Mouse (Mus musculus): Measurements from ENCODE around the gene Plcb4.

Gene Plcb4

DNA sequence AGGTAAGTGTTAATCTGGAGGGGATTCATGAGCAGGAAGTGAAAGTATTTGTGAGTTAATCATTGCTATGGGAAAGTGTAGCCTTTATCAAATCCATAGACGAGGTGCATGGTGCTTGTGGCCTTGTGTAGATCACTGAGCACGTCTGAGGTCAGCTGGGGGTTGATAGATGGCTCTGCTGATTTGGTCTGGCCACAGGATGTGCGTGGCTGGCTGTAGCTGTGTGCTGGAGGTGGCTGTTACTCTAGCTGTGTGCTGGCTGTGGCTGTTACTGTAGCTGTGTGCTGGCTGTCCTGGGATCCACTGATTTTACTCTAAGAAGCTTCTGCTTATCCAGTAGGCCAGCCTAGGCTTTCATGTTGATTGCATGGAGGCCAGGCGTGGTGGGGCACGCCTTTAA is 91.9 kb downstream of the Plcb4 start:
- no peak for DNase-seq (ENCODE audit: low read depth, low spot score)

DNA sequence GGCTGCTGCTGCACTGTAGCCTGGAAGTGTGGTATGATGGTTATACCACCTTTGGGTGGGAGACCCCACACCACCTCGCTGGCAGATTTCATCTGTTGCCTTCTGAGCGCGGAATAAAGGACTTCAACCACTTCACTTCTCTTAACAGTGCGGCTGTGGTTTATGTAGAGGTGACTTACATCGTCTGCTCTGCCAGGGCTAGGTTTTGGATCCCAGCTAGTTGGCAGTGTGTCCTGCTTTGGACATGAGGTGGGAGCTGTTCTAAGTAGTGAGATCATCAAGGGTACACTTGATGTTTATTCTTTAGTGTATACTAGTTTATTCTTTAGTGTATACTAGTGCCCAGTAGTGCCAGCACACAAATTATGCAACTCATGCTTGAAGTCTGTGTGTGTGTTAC is 97.0 kb downstream of the Plcb4 start:
- no peak for DNase-seq (ENCODE audit: low read depth, low spot score)

DNA sequence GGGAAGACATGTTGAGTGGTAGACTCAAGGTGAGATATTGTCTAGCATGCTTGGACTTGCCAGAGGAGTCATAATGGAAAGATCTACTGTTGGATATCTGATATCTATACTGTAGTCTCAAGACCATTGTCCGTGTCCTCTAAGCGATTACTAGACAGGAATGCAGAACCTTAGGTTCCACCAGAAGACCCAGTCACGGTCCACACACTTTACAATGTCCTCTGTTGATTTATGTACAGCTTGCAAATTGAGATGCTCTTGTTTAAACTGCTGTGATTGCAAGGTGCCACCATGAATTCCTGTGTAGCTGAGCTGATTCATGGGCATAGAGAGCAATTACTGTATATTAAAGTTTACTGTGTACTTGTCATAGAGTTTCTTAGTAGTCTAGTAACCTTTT is 98.7 kb downstream of the Plcb4 start:
- DNase-seq (ENCODE audit: low read depth, low spot score): no peak

DNA sequence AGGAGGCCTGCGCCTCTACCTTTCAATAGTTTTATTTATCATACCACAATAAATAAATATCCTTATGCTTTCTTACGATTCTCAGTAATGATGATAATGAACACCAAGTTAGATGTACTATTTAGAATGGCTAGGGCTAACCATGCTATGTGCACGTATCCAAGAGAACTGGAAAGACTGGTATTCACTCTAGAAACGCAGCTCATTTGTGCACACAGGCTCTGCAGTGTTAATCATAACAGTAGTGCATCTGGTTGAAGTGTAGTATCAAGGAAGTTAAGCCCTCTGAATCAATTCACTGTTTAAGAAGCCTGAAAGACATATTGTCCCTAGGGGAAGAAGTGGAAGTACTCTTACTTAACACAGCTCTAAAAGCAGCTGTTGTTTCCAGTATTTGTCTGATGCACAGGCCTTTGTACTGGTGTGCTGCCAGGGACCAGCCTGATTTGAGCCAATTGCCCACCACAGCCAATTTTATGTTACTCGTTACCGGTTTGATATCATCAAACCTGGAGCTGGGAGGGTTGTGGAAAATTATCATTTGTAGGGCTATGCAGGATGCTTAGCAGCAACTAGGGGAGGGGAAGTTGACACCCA is 100.8 kb downstream of the Plcb4 start:
- no peak for DNase-seq (ENCODE audit: low read depth, low spot score)

DNA sequence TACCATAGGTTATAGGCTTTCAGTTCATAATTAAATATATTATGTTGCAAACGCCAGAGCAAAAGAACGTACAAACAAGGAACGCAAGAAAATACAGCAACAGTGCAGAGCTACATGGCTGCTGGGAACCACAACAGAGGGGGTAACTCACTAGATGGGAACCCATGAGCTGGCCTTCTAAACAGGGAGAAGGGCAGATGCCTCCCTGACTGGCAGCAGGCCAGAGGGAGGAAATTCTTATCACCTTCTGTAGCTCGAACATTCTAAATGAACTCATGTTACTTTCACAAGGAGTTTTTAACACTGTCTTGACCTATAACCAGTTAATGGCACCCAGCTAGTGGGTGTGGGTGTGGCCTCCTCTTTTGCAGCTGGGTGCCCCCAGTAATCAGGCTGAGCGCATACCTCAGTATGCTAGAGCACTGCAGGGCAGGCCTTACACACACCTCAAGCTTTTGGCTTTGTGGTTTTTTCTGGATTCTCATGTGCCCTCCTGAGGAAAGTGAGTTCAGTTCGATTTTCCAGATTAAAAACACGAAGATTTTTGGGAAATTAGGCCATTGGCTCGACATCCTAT is 102.5 kb downstream of the Plcb4 start:
- DNase-seq (ENCODE audit: low read depth, low spot score): no peak

DNA sequence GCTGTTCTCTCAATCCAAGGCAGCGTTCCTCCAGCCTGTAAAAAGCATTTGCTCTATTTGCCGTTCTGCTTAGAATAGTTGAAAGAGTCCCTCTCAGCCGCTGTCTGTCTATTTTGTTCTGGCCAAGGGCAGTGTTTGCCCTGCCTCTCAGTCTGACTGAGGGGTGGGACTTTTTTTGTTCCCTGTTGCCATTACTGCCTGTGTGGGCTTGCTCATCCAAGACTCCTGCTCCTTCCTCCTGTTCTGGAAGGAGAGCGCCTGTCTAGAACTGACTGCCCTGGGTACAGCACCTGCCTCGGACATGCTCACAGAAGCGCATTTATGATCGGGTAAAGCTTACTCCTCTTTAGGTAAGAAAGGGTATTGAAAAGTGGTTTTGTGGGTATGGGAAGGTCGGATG is 105.9 kb downstream of the Plcb4 start:
- DNase-seq (ENCODE audit: low read depth, low spot score): no peak

DNA sequence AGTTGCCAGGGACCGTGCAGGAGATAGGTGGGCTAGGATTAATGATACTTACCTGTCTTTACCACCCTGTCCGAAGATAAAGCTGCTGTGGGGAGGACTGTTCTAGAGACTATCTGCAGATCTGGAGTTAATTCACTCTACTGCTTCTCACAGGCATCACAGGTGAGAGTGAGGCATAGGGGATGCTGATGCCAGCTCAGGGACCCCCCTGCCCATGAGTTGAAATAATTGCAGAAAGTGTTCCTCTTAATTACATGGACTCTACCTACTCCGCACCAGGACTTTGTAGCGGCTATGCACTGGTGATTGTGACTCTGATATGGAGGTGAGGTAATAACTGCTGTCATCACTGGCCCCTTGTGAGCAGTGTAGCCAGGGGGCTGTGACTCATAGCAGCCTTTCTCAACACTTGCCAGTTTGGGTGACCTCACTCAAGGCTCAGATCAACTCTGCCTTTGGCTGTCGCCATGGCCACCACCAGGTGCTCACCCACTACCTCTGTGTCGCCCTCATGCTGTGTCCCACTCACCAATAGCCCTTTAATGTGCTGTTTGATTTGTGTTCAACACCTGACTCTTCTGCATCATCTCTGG is 107.8 kb downstream of the Plcb4 start:
- DNase-seq (ENCODE audit: low read depth, low spot score): peak; percentile 63

DNA sequence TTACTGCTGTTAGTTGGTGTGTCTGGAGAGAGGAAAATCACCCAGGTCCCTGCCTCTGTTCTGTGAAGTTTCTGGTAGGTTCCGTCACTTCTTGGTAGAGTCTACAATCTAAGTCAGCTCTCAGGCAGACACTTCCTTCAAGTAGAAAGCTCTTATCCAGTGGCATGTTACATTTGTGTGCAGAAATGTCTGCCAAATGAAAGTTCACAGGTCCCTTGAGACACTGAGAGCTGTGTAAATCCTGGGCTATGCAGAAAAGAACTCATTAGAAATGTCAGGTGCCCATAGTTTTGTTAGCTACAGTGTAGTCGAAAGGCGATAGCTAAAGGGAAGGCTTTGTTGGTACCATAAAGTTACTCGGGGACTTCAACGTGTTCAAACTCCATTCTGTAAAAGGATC is 108.7 kb downstream of the Plcb4 start:
- DNase-seq (ENCODE audit: low read depth, low spot score): no peak

DNA sequence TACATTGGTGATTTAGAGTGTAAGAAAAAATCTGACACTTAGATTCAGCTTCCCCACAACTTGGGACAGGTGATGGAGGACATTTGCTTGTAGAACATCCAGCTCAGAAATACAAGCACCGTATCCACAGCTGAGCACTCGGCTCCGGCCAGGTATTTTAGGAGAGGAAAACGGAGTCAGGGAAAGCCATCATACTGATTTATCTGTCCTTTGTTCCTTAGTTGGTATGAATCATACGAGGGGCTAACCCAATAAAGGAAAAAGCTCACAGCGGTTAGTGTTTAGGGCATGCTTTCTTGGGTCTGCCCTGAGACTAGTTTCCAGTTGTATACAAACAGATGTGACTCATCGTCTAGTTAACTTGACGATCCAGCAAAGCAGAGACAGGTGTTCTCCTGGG is 110.9 kb downstream of the Plcb4 start:
- no peak for DNase-seq (ENCODE audit: low read depth, low spot score)

DNA sequence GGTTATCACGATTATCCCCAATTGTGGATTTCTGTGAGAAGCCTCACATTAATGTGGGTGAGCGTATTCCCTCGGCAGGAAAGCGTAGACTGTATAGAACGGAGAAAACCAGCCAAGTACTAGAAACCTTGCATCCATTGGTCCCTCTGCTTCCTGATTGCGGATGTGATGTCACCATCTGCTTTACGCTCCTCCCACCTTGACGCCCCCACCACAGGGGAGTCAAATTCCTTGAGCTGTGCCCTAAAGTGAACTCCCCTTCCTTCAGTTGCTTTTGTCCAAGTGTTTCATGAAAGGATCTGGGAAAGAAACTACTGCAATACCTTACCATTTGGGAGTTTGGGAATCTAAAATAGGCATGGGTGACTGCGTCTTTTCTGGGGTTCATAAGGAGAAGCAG is 111.4 kb downstream of the Plcb4 start:
- DNase-seq (ENCODE audit: low read depth, low spot score): no peak

DNA sequence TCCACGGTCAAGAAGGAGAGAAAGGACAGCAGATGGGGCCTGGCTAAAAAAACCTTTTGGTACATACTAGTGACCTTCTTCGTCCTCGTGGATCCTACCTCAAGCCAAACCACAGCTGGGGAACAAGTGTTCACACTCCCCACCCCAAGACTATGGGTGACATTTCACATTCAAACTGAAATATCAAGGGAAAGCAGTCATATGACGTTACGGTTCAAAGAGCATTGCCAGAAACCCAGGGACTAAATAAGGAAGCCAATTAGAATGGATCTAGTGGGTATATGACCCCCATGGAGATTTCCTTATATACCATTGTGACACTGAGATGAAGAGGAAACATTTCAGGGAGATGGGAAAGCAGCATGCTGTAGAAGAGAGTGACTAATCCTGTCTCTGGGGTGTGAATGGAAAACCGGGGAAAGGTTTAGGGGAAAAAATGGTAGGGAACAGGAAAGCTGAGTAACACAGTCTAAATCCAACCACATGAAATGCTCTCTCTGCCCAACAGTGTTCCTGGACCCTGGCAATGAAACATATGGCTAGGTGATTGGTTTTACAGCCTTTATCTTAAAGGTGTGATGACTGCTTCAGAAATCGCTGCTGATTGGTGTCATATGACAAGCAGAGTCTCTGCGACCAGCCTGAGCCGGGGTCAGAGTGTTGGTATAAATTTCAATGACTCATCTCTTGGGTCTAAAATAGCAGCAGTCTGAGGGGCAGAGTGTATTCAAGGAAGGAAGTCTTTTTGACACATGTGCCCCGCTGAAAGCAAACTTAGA is 114.6 kb downstream of the Plcb4 start:
- DNase-seq (ENCODE audit: low read depth, low spot score): peak; percentile 61

DNA sequence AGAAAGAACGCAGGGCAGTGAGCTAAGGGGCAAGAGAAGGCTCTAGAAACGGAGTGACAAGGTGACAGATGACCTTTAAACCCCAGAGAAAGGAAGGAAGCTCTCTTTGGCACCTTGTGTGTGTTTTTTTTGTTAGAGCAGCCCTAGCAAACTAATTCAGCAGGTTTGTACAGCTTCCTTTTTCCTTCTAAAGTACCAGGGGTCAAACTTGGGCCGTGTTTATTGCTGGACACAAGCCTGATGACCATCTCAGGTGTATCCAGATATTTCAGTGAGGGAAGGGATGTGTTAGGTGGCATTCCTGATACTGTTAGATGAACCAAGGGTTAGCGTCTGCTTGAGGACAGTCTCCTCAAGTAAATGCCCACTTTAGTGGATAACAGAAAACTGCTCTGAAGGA is 116.2 kb downstream of the Plcb4 start:
- DNase-seq (ENCODE audit: low read depth, low spot score): no peak

DNA sequence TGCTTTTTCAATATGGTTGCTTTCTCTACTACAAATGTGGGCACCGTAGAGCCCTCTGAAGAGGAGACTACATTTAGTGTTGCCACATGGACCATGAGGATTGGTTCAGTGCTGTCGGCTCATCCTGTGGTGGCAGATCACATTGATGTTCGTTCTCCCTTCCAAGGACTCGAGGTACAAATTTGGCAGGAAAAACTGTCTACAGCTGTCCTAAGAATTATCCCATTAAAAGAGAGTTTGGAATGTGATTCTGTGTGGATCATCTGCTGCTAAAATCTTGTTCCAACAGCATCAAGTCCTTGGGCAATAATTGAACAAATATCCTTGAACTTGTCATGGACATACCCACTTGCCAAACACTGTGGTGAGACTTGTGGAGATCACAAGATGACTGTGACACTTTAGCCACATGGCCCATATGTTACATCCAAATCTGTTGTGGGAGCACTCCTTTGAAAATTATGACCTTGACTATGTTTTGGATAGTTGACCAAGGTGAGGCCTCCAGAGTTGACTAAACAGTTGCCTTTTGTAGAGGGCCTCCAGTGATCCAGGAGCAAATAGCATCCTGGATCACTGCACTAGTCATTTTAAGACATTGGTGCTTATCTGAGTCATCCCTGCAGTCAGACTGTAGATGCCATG is 117.4 kb downstream of the Plcb4 start:
- peak; percentile 43 for DNase-seq (ENCODE audit: low read depth, low spot score)

DNA sequence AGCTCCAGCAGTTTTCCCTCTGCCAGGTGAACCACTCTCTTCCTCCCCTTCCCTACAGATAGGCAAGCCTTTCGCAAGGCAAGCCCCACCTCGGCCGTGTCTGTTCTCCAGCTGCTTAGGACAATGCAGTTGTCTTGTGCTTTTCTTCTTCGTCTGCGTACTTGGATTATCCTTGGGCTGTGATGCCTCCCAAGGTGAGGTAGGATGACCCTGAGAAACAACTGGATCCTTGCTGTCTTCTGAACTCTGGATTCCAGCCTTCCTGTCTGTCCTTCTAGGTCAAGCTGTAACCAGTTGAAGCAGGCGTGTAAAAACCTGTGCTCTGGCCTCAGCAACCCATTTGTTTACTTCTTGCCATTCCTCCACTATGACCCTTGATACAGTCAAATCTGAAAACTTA is 122.6 kb downstream of the Plcb4 start:
- DNase-seq (ENCODE audit: low read depth, low spot score): no peak

DNA sequence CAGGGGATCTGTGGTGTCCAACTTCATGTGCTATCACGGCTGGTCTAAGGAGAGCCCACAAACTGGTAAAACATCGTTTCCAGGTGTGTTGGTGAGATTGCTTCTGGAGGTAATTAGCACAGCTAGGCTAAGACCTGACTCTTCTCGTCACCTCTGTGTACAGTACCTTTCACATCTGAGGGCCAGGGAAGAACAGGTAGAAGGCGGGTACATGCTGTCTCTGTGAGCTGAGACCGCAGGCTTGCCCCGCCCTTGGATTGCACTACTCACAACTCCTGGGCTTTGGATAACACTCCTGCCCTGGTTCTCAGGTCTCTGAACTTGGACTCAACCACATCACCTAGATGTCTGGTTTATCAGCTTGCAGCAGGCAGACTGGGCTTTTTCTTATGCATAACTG is 128.6 kb downstream of the Plcb4 start:
- DNase-seq (ENCODE audit: low read depth, low spot score): no peak

DNA sequence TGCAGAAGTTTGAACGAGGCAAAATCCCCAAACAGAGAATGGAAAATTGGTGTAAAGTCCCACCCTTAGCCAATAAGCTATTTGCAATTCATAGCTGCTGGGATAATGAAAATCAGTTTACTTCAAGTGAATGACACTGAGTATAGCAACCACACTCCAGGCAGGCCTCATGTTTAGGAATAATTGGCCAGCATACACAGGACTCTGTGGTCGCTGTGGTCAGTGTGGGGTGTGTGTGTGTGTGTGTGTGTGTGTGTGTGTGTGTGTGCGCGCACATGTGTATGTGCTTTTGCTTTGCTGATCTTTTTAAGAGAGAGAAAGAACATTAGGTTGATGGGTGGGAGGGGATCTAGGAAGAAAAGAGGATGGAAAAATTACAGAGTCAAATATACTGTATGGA is 134.1 kb downstream of the Plcb4 start:
- DNase-seq (ENCODE audit: low read depth, low spot score): no peak

DNA sequence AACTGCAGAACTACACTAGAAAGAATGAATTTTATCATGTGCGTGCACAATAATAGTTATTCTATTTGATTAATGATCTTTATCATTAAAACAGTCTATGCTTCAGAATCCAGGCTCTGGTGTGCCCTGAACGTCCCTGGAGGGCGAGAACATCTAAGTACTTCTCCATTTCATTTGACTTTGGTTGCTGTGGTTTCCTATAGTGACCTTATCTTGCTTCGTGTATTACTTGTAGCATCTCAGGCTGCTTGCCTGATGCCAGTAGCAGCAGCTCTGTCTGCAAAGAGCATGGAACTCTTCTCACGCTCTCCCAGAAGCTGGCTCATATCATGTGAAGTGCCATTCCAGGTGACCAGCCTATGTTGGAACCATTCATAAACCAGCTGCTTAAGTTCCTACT is 137.9 kb downstream of the Plcb4 start:
- no peak for DNase-seq (ENCODE audit: low read depth, low spot score)

DNA sequence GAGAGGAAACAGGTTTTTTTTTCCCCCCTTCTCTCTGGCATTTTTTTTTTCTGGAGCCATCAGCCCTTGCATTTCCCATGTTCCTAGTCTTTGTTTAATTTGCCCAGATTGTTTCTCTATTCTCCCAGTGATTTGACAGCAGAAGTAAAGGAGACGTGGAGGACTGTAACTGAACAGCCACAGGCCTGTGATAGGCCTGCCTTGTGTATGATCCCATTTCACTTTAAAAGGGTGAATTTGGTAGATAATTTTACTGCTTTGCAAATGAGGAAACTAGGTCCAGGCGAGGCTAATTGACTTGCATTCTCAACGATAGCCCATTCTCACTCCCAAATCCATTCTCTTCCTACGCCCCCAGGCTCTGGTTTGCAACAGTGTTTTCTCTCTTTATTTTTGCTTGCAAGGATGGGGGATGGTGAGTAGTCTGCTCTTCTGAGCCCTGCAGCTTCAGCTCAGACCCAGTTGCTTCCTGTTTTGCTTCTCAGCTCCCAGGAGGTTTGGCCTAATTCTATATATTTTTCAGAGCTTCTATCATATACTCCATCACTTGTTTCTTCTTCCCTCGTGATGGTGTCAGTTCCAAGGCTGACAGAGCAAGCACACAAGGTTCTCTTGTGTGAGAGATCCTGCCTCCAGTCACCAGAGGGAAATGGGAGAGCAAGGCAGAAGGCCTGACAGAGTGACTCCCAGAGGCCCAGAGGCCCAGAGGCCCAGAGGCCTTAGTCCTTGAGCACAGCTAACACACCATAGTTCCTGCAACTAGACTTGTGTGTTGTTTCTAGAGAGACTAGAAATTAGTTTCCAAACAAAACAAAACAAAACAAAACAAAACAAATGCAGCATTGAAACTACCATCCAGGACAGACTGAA is 139.1 kb downstream of the Plcb4 start:
- peak; percentile 57 for DNase-seq (ENCODE audit: low read depth, low spot score)

DNA sequence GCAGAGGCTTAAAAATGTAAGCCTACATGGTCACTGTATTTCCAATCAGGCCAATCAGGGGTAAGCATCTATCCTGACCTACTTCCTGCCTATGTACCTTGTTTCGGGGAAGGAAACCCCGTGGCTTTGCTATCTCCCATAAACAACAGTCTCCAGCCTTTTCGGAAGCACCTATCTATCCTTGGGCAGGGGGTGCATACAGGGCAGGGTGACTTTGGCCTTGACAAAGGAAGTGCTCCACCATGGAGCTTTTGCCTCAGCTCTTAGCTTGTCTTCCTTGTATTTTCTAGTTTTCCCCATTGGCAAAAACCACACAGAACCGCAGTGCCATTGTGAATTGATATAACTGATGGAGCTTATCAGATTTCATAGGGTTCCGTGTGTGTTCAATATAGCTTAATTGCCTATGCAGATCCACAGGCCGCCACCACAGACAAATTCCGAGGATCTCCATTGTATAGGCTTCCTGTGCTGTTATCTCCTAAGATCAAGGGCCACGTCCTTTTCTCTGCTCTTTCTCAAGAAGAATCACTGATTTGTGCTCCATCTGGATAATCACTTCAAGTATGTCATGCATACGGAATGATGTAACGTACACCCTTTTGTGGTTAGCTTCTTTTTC is 140.4 kb downstream of the Plcb4 start:
- no peak for DNase-seq (ENCODE audit: low read depth, low spot score)

DNA sequence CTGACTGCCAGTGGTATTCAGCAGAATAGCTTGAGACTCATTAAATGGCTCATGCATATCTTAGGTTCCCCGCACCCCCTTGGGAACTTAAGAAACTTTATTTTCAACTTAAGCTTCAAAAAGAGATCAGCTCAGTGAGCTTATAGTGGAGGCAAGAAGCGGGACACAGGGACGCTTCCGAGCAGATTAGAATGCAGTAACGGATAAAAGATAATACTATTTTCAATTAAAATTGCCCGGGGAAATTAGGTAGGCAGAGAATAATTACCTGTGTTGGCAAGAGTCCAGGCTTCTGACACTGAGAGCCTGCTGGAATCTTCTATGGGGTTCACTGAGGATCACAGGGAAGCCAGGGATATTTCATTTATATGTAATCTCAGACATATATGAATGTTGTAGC is 141.6 kb downstream of the Plcb4 start:
- no peak for DNase-seq (ENCODE audit: low read depth, low spot score)

DNA sequence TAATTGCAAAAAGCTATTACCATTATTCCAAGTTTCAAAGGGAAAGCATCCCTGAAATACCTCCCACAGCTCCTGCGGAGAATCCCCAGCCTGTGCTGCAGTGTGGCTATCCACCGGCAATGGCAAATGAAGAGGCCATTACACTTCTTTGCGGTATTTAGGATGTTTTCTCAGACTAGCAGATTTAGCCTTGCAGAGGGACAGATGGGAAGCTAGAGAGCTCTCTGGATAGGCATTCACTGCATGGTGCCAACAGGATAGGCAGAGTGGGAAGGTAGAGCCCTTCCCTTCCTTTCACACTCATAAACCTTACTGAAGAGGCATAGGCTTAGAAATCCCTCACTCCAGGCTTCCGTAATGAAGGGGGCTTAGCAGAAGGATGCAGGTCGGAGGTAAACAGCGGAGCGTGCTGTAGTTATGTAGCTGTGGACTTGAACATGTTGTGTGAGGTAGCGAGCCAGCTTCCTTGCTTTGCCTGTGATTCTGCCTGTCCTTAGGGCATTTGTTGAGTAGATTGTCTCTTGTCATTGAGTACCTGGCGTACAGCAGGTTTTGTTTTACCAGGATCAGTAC is 144.2 kb downstream of the Plcb4 start:
- peak; percentile 87 for DNase-seq (ENCODE audit: low read depth, low spot score)
